In genomic region chr3:121330244-121330646, GRCm38 (mm10) we compare ENCODE assay signal across 11 mouse cellular contexts. TPM values are rescaled to one million over a fixed set of nuclear protein-coding genes. Genes with fewer than 3 reads are reported as not detected.
DNase-seq lines count a peak whose midpoint lies in the region; ATAC-seq and TF ChIP-seq lines count a peak whose summit lies in the region.
"Had no signal": no experiment of that assay in that cellular context is flagged by ENCODE, and none has a peak within 500 bp of the region (broad histone marks: within the 10 kb centered on the region; RNA-seq: fewer than 3 reads in every experiment).

No protein-coding gene starts in this region.

- H3K4me3 ChIP-seq in lung, embryonic 14.5 days (ENCODE audit: low read depth, low read length): no peak overlapping the region
- H3K4me3 ChIP-seq in lung, adult 2 months (replicated peaks; ENCODE audit: extremely low read depth, low read depth, low read length): no peak overlapping the region
- H3K4me3 ChIP-seq: forebrain, embryonic 13.5 days; hindbrain, embryonic 15.5 days had no signal

- DNase-seq in lung, embryonic 14.5 days: peak; percentile 38
- no peak for DNase-seq in lung, adult 2 months
- DNase-seq in splenic B cell, adult 2 months (ENCODE audit: low read depth, low spot score): peak; percentile 84
- DNase-seq in right cerebral cortex, adult 18-20 months: no peak
- DNase-seq in right cerebral cortex, postnatal 36 days (ENCODE audit: low spot score in 2 of 2): no peak
- DNase-seq: cerebellum, postnatal 36 days; liver had no signal

- no peaks in the 10 kb centered on the region for H3K4me1 ChIP-seq in lung, embryonic 14.5 days (ENCODE audit: insufficient read depth)
- H3K4me1 ChIP-seq in lung, adult 2 months (ENCODE audit: control insufficient read depth, insufficient read depth, low read length): peaks cover 6% of the 10 kb centered on the region; the same call in 1 of the 2 replicates
- H3K4me1 ChIP-seq: hindbrain, embryonic 15.5 days had no signal

- H3K36me3 ChIP-seq in lung, embryonic 14.5 days (ENCODE audit: insufficient read depth): no peaks in the 10 kb centered on the region
- no peaks in the 10 kb centered on the region for H3K36me3 ChIP-seq in splenic B cell, adult 2 months (ENCODE audit: control insufficient read depth, insufficient read depth, low read length, poor library complexity, severe bottlenecking)
- H3K36me3 ChIP-seq: hindbrain, embryonic 15.5 days had no signal

- H3K9ac ChIP-seq in lung, embryonic 14.5 days: no peak overlapping the region
- H3K9ac ChIP-seq: forebrain, embryonic 13.5 days; hindbrain, embryonic 15.5 days had no signal

- TF ChIP-seq POLR2A in lung, adult 2 months (IDR thresholded peaks at IDR 0.05; ENCODE audit: borderline replicate concordance, extremely low read depth, low read depth, low read length): no peak

- H3K27ac ChIP-seq in lung, embryonic 14.5 days (ENCODE audit: low read depth): peak overlapping the region; percentile 3; the same call in 1 of the 2 replicates
- H3K27ac ChIP-seq: forebrain, embryonic 13.5 days; hindbrain, embryonic 15.5 days had no signal

- H3K4me2 ChIP-seq in lung, embryonic 14.5 days: no peak overlapping the region
- H3K4me2 ChIP-seq: forebrain, embryonic 13.5 days; hindbrain, embryonic 15.5 days had no signal

- no peak for ATAC-seq in lung, embryonic 14.5 days (ENCODE audit: insufficient read depth)
- ATAC-seq in activated CD4-positive, CD25-positive, alpha-beta regulatory T cell, adult 4 months: peak; percentile 79
- ATAC-seq in granulocyte monocyte progenitor cell, adult 5-6 weeks (replicated peaks; ENCODE audit: poor library complexity, severe bottlenecking): peak; percentile 90
- ATAC-seq: forebrain, embryonic 13.5 days had no signal

- no peaks in the 10 kb centered on the region for H3K27me3 ChIP-seq in lung, embryonic 14.5 days (ENCODE audit: insufficient read depth, low read length)
- no peaks in the 10 kb centered on the region for H3K27me3 ChIP-seq in splenic B cell, adult 2 months (ENCODE audit: control insufficient read depth, insufficient read depth, low read length, poor library complexity, severe bottlenecking)
- H3K27me3 ChIP-seq: forebrain, embryonic 13.5 days; hindbrain, embryonic 15.5 days had no signal

- H3K9me3 ChIP-seq in lung, embryonic 14.5 days (ENCODE audit: low read depth, low read length): no peaks in the 10 kb centered on the region
- H3K9me3 ChIP-seq: forebrain, embryonic 13.5 days; hindbrain, embryonic 15.5 days had no signal

- WGBS in lung, embryonic 14.5 days: 56% methylated on average over 7 of the region's 7 CpGs
- WGBS in lung, adult 2 months: 32% methylated on average over 7 of the region's 7 CpGs

- no peak for TF ChIP-seq CTCF in lung, embryonic 14.5 days (IDR thresholded peaks at IDR 0.05; ENCODE audit: low read depth)
- no peak for TF ChIP-seq CTCF in lung, adult 2 months (IDR thresholded peaks at IDR 0.05; ENCODE audit: insufficient read depth, low read length)

RNA-seq across cellular contexts. Expression of gene Alg14, which starts 38.7 kb away (rescaled TPM):
- 39.2 and 43.9 TPM in 2 replicates for polyA plus RNA-seq in lung, embryonic 14.5 days (2014; fragmentation: Nextera tagmentation; extraction: Ambion mirVana)
- polyA plus RNA-seq in lung, adult 2 months (2012; rRNA removed): 19.6 and 24.5 TPM in 2 replicates
- 10 to 100 TPM; 13.7 to 21.5 TPM for polyA plus RNA-seq in activated CD4-positive, CD25-positive, alpha-beta regulatory T cell, adult 4 months (2017; shearing (Covaris generic))
- total RNA-seq in granulocyte monocyte progenitor cell, adult 5-6 weeks (2014; fragmentation: Nextera tagmentation): 20.4 and 28.5 TPM in 2 replicates
- 8.4 and 13.0 TPM in 2 replicates for total RNA-seq in granulocyte monocyte progenitor cell, adult 5-6 weeks (2017)

RNA-seq across cellular contexts. Expression of gene Tmem56, which starts 47.3 kb away (rescaled TPM):
- 0.34 and 0.49 TPM in 2 replicates for polyA plus RNA-seq in lung, embryonic 14.5 days (2014; fragmentation: Nextera tagmentation; extraction: Ambion mirVana)
- 2.3 TPM in 2 replicates for polyA plus RNA-seq in lung, adult 2 months (2012; rRNA removed)
- polyA plus RNA-seq in activated CD4-positive, CD25-positive, alpha-beta regulatory T cell, adult 4 months (2017; shearing (Covaris generic)): under 1 TPM in 1 of 2 experiments, not detected in 1; 0.11 TPM
- 0.04 TPM in 1 of 2 replicates, not detected in the other for total RNA-seq in granulocyte monocyte progenitor cell, adult 5-6 weeks (2014; fragmentation: Nextera tagmentation)
- 0.04 and 0.21 TPM in 2 replicates for total RNA-seq in granulocyte monocyte progenitor cell, adult 5-6 weeks (2017)

Comparison
In these comparisons a context has a peak if more than half of its experiments do, and no peak if none do; other contexts are left out.
1. DNase-seq: peak in lung, embryonic 14.5 days (single experiment) and splenic B cell, adult 2 months (single experiment); none in lung, adult 2 months (single experiment), right cerebral cortex, adult 18-20 months (single experiment) and right cerebral cortex, postnatal 36 days (0 of 2).